Mouse (Mus musculus): ENCODE data around the gene Dhx36. TPM values are rescaled to one million over a fixed set of nuclear protein-coding genes. Genes with fewer than 3 reads are reported as not detected.
A peak's percentile ranks its signal among the peaks of the same experiment; 100 is the strongest.

The Dhx36 gene
- polyA plus RNA-seq, 1 experiment from 2014 or later, result 15.9 TPM

DNA sequence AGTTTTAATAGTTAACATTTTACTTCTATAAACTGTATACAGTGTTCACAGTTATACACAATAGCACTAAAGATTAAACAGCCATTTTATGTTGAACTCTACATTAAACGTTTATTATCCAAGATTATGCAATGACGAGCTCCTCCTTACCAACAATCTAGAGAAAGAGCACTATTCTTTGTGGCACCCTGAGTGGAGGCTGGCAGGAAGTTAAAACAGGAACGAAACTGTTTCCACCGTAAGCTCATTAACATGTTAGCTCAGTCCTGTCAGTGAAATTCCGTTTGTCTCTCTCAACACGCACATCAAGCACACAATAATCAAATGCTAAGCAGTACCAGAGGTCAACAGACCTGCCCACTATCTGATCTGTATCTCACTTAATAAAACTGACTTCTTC lies 14.2 kb downstream of the Dhx36 start:
- no peak for TF ChIP-seq CTCF (IDR thresholded peaks at IDR 0.05)
- no peak for TF ChIP-seq EP300 (IDR thresholded peaks at IDR 0.05)
- Histone ChIP-seq H3K4me2 (replicated peaks; ENCODE audit: low read depth, low read length) (no peak overlapping the region), H3K27me3 (replicated peaks; ENCODE audit: insufficient read depth, low read length) (no peaks in the 10 kb centered on the region), H3K4me3 (ENCODE audit: low read depth, low read length) (no peak overlapping the region), H3K4me1 (ENCODE audit: insufficient read depth, low read depth, low read length) (no peaks in the 10 kb centered on the region), H3K36me3 (ENCODE audit: insufficient read depth, low read length) (peaks cover 18% of the 10 kb centered on the region; the same call in 1 of the 2 replicates), H3K27ac (ENCODE audit: low read length) (no peak overlapping the region), H3K9me3 (ENCODE audit: low read length) (no peaks in the 10 kb centered on the region), H3K9ac (replicated peaks; ENCODE audit: low read depth) (no peak overlapping the region)
- DNase-seq (ENCODE audit: low spot score) (no peak), ATAC-seq (no peak)
- WGBS, result 76% methylated on average over 6 of the region's 6 CpGs

DNA sequence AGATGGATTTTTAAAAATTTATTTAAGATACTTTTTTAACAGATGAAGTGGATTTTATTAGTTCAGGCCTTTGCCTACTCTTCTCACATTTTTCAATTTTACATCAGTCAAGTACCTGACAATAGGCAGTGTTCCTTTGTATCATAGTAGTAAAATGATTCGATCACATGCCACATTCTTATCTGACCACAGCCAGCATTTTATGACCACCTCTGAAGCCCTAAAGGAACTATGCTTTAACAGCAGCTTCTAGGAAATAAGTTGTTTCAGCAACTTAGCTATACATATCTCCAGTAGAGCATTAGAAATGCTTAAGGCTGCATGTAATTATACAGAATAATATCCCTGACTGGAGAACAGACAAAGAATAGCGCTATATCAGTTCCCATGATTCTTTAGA lies 22.5 kb downstream of the Dhx36 start:
- Histone ChIP-seq H3K4me2 (replicated peaks; ENCODE audit: low read depth, low read length) (no peak overlapping the region), H3K9me3 (ENCODE audit: low read length) (no peaks in the 10 kb centered on the region), H3K36me3 (ENCODE audit: insufficient read depth, low read length) (peaks cover 19% of the 10 kb centered on the region), H3K27me3 (replicated peaks; ENCODE audit: insufficient read depth, low read length) (no peaks in the 10 kb centered on the region), H3K4me1 (ENCODE audit: insufficient read depth, low read depth, low read length) (no peaks in the 10 kb centered on the region), H3K9ac (replicated peaks; ENCODE audit: low read depth) (no peak overlapping the region), H3K27ac (ENCODE audit: low read length) (no peak overlapping the region), H3K4me3 (ENCODE audit: low read depth, low read length) (no peak overlapping the region)
- TF ChIP-seq EP300 (IDR thresholded peaks at IDR 0.05) (no peak), CTCF (IDR thresholded peaks at IDR 0.05) (no peak)
- 97% methylated on average over 2 of the region's 2 CpGs for WGBS
- ATAC-seq, result no peak
- no peak for DNase-seq (ENCODE audit: low spot score)

DNA sequence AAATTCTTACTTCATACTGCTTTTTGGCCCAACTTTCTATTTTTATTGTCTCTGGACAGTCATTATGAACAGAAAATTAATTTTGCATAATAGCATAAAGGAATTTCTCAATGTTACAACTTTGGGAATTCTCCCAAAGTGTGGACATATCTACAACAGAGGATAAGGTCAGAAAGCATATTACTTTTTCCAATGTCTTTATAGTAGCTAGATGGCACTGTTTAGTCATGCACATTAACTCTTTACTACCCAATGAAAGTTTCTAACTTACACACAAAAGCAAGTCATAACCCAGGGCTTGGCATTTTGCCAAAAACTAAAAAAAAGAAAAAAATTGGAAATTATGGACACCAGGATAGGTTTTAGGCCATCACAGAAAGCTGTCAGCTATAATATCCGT lies 36.6 kb downstream of the Dhx36 start:
- H3K9me3 ChIP-seq (ENCODE audit: low read length), result no peaks in the 10 kb centered on the region
- no peak overlapping the region for H3K4me2 ChIP-seq (replicated peaks; ENCODE audit: low read depth, low read length)
- H3K27me3 ChIP-seq (replicated peaks; ENCODE audit: insufficient read depth, low read length), result no peaks in the 10 kb centered on the region
- DNase-seq (ENCODE audit: low spot score), result peak; percentile 71
- no peak overlapping the region for H3K9ac ChIP-seq (replicated peaks; ENCODE audit: low read depth)
- no peaks in the 10 kb centered on the region for H3K4me1 ChIP-seq (ENCODE audit: insufficient read depth, low read depth, low read length)
- no peak; the same call in 1 of the 2 replicates for TF ChIP-seq CTCF (IDR thresholded peaks at IDR 0.05)
- no peak for TF ChIP-seq EP300 (IDR thresholded peaks at IDR 0.05)
- peak; percentile 35; the same call in 1 of the 2 replicates for ATAC-seq
- H3K36me3 ChIP-seq (ENCODE audit: insufficient read depth, low read length), result peaks cover 38% of the 10 kb centered on the region
- WGBS, result 83% methylated on average over 1 of the region's 1 CpGs
- H3K27ac ChIP-seq (ENCODE audit: low read length), result no peak overlapping the region
- no peak overlapping the region for H3K4me3 ChIP-seq (ENCODE audit: low read depth, low read length)

DNA sequence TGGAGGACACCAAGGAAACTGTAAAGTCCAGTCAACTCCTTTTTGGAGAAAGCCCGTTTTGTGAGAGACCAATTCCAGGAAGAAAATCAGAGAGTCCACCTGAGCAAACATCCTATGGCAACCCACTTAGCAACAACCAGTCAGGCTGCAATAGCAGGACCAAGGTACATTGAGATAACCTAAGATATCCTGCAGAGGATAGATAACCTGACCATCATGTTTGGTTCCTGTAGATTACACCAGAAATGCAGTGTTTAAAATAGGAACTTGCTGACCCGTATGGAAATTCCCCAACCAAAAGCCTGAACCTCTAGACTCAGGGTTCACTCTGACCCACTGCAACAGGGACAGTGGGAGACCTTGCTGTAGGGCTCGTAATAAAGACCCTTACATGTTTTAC lies 42.5 kb downstream of the Dhx36 start:
- Histone ChIP-seq H3K27ac (ENCODE audit: low read length) (no peak overlapping the region), H3K4me3 (ENCODE audit: low read depth, low read length) (no peak overlapping the region), H3K4me1 (ENCODE audit: insufficient read depth, low read depth, low read length) (no peaks in the 10 kb centered on the region), H3K4me2 (replicated peaks; ENCODE audit: low read depth, low read length) (no peak overlapping the region), H3K9me3 (ENCODE audit: low read length) (no peaks in the 10 kb centered on the region), H3K9ac (replicated peaks; ENCODE audit: low read depth) (no peak overlapping the region), H3K36me3 (ENCODE audit: insufficient read depth, low read length) (peaks cover 22% of the 10 kb centered on the region), H3K27me3 (replicated peaks; ENCODE audit: insufficient read depth, low read length) (no peaks in the 10 kb centered on the region)
- no peak for TF ChIP-seq CTCF (IDR thresholded peaks at IDR 0.05)
- TF ChIP-seq EP300 (IDR thresholded peaks at IDR 0.05), result no peak
- 64% methylated on average over 3 of the region's 3 CpGs for WGBS
- ATAC-seq (no peak), DNase-seq (ENCODE audit: low spot score) (no peak)

DNA sequence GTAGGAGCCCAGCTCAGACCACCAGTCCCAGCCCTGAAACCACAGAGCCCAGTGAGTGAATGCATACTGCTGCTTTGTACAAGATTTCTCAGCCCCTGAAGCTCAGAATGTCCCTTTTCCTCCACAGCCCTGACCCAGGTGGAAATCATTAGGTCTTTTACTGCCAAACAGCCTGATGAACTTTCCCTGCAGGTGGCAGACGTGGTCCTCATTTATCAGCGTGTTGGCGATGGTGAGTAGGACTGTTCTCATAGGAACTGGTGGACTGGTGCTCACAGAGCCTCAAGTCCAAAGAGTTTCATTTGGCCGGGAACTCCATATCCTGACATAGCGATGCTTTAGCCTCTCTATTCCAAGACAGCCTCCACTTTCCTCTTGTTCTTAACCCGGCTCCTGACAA lies 47.3 kb downstream of the Dhx36 start:
- H3K27me3 ChIP-seq (replicated peaks; ENCODE audit: insufficient read depth, low read length), result no peaks in the 10 kb centered on the region
- H3K4me3 ChIP-seq (ENCODE audit: low read depth, low read length), result no peak overlapping the region
- H3K36me3 ChIP-seq (ENCODE audit: insufficient read depth, low read length), result peaks cover 17% of the 10 kb centered on the region; the same call in 1 of the 2 replicates
- no peaks in the 10 kb centered on the region for H3K9me3 ChIP-seq (ENCODE audit: low read length)
- no peak for TF ChIP-seq CTCF (IDR thresholded peaks at IDR 0.05)
- no peak for TF ChIP-seq EP300 (IDR thresholded peaks at IDR 0.05)
- H3K27ac ChIP-seq (ENCODE audit: low read length), result no peak overlapping the region
- ATAC-seq (no peak), DNase-seq (ENCODE audit: low spot score) (no peak)
- H3K4me1 ChIP-seq (ENCODE audit: insufficient read depth, low read depth, low read length), result no peaks in the 10 kb centered on the region
- 75% methylated on average over 6 of the region's 6 CpGs for WGBS
- H3K4me2 ChIP-seq (replicated peaks; ENCODE audit: low read depth, low read length), result no peak overlapping the region
- H3K9ac ChIP-seq (replicated peaks; ENCODE audit: low read depth), result no peak overlapping the region

DNA sequence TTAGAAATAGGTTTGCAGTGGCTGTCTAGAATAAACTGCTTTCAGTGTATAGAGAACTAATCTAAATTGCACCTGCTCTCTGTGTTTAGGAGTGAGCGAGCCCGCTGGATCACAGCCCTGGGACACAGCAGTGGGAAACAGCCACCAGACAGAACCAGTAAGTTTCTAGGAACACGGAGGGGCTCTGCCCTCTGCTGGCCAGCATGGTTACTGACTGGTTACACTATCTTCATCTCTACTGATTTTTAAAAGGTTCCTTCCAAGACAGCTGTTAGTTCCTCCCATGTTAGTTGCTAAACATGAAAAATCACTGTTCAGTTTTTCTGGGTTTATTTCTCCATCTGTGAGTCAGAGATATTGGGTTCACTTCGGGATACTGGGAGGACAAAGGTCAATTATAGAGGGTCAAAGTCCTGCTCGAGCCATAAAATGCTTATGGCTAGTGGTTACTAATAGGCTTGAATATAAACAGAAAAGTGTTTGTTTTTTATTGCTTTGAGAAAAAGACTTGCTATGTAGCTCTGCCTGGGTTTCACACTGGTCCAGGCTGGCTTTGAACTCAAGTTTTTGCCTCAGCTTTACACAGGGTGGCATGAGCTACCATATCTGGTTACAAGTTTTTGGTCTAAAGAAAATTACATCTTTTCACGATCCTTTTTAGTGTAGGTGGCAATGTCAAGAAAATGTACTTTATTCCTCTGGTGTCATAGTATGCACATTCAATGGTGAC lies 48.4 kb downstream of the Dhx36 start:
- ATAC-seq (peak; percentile 78), DNase-seq (ENCODE audit: low spot score) (peak; percentile 79)
- Histone ChIP-seq H3K27me3 (replicated peaks; ENCODE audit: insufficient read depth, low read length) (no peaks in the 10 kb centered on the region), H3K9ac (replicated peaks; ENCODE audit: low read depth) (no peak overlapping the region), H3K4me3 (ENCODE audit: low read depth, low read length) (no peak overlapping the region), H3K4me1 (ENCODE audit: insufficient read depth, low read depth, low read length) (peaks cover 3% of the 10 kb centered on the region; the same call in 1 of the 2 replicates), H3K27ac (ENCODE audit: low read length) (no peak overlapping the region), H3K36me3 (ENCODE audit: insufficient read depth, low read length) (peaks cover 14% of the 10 kb centered on the region; the same call in 1 of the 2 replicates), H3K4me2 (replicated peaks; ENCODE audit: low read depth, low read length) (no peak overlapping the region), H3K9me3 (ENCODE audit: low read length) (no peaks in the 10 kb centered on the region)
- WGBS, result 37% methylated on average over 6 of the region's 6 CpGs
- TF ChIP-seq EP300 (IDR thresholded peaks at IDR 0.05), result no peak
- peak; percentile 88 for TF ChIP-seq CTCF (IDR thresholded peaks at IDR 0.05)
